Mouse (Mus musculus) lung, embryonic 14.5 days (tissue): Measurements from ENCODE around the gene Acta2. TPM values are rescaled to one million over a fixed set of nuclear protein-coding genes. Genes with fewer than 3 reads are reported as not detected.

Experiments
- ATAC-seq: fragments of 200-750 bp; cut with Nextera tagmentation; 2 replicates; pipeline ENCODE4 v1.8.0; 2017; ENCODE audit warnings: mild to moderate bottlenecking, moderate TSS enrichment, moderate library complexity; ENCODE audit not compliant: insufficient read depth
- DNase-seq: peaks from one replicate; pipeline ENCODE4 v3.0.0-alpha.2; 2015
- H3K27ac ChIP-seq: fragments of 300-500 bp; sonication (generic); 2 replicates; pipeline ENCODE4 v1.5.1; 2014; ENCODE audit warnings: low read depth, mild to moderate bottlenecking, moderate library complexity
- H3K27me3 ChIP-seq: fragments of 300-500 bp; sonication (generic); 2 replicates; pipeline ENCODE4 v1.6.1; 2014; ENCODE audit warnings: low read length, control low read depth; ENCODE audit not compliant: insufficient read depth
- H3K36me3 ChIP-seq: fragments of 300-500 bp; sonication (generic); 2 replicates; pipeline ENCODE4 v1.6.1; 2014; ENCODE audit warnings: control low read depth; ENCODE audit not compliant: insufficient read depth
- H3K4me1 ChIP-seq: fragments of 300-500 bp; sonication (generic); 2 replicates; pipeline ENCODE4 v1.6.1; 2014; ENCODE audit warnings: antibody characterized with exemption, control low read depth; ENCODE audit not compliant: insufficient read depth
- H3K4me2 ChIP-seq: fragments of 300-500 bp; sonication (generic); 2 replicates; pipeline ENCODE4 v1.6.1; 2014; ENCODE audit warnings: mild to moderate bottlenecking
- H3K4me3 ChIP-seq: fragments of 300-500 bp; sonication (generic); 2 replicates; pipeline ENCODE4 v1.5.1; 2014; ENCODE audit warnings: low read depth, low read length
- H3K9ac ChIP-seq: fragments of 300-500 bp; sonication (generic); 2 replicates; pipeline ENCODE4 v1.6.1; 2014
- H3K9me3 ChIP-seq: fragments of 300-500 bp; sonication (generic); 2 replicates; pipeline ENCODE4 v1.6.1; 2016; ENCODE audit warnings: low read depth, low read length, control low read depth
- CTCF ChIP-seq: IDR thresholded peaks from 2 replicates; pipeline ENCODE4 v1.5.1; 2016; ENCODE audit warnings: antibody characterized with exemption, low read depth
- WGBS: fragments of 180-500 bp; shearing (Covaris S2); extraction: QIAGEN DNeasy Blood & Tissue Kit; methylation state at CpG from one replicate; pipeline ENCODE4 v1.1.7; 2014; 5-methylcytosine and 5-hydroxymethylcytosine counted together
- polyA plus RNA-seq: library from polyadenylated mRNA; unstranded; fragments of >200 nt; fragmentation: Nextera tagmentation; extraction: Ambion mirVana; gene quantifications from 2 replicates; pipeline ENCODE4 v1.2.1, GENCODE M21; 2014

The Acta2 gene
- polyA plus RNA-seq, 1 experiment from 2014 or later = 854 TPM

GRCm38 (mm10) chr19:34199488-34199887 is 55.9 kb downstream of the Acta2 start:
- H3K27ac ChIP-seq = no peak overlapping the region
- 69% methylated on average over 2 of the region's 2 CpGs for WGBS
- H3K27me3 ChIP-seq = no peaks in the 10 kb centered on the region

GRCm38 (mm10) chr19:34198901-34199300 is 56.5 kb downstream of the Acta2 start:
- Histone ChIP-seq H3K9me3 (no peaks in the 10 kb centered on the region), H3K36me3 (no peaks in the 10 kb centered on the region), H3K27me3 (no peaks in the 10 kb centered on the region), H3K4me2 (no peak overlapping the region), H3K4me3 (no peak overlapping the region), H3K9ac (no peak overlapping the region), H3K27ac (no peak overlapping the region), H3K4me1 (peaks cover 2% of the 10 kb centered on the region; the same call in 1 of the 2 replicates)
- DNase-seq (no peak), ATAC-seq (no peak)
- no peak for TF ChIP-seq CTCF
- WGBS = 66% methylated on average over 4 of the region's 4 CpGs

More at GRCm38 (mm10) chr19:34199488-34199887, 55.9 kb downstream of the Acta2 start:
- Histone ChIP-seq H3K9ac (no peak overlapping the region), H3K4me3 (no peak overlapping the region), H3K9me3 (no peaks in the 10 kb centered on the region), H3K4me2 (no peak overlapping the region), H3K4me1 (peaks cover 2% of the 10 kb centered on the region; the same call in 1 of the 2 replicates), H3K36me3 (no peaks in the 10 kb centered on the region)
- no peak for DNase-seq
- TF ChIP-seq CTCF = no peak
- no peak for ATAC-seq

DNA sequence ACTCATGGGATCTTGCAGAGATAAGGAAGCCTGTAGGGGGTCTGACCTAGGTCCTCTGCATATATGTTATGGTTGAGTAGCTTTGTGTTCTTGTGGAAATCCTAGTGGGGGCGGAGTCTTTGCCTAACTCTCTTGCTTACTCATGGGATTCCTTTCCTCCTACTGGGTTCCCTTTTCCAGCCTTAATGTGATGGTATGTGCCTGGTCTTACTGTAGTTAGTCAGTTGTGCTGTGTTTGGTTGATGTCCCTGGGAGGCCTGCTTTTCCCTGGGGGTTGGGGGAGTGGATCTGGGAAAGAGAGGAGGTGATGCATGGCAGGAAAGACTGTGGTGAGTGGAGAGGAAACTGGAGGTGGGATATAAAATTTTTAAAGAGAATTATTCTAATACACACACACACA is 57.3 kb downstream of the Acta2 start:
- no peak for ATAC-seq
- H3K4me2 ChIP-seq = no peak overlapping the region

GRCm38 (mm10) chr19:34195031-34195430 is 60.4 kb downstream of the Acta2 start:
- Histone ChIP-seq H3K9me3 (no peaks in the 10 kb centered on the region), H3K4me3 (no peak overlapping the region), H3K27me3 (no peaks in the 10 kb centered on the region), H3K4me1 (peaks cover 2% of the 10 kb centered on the region; the same call in 1 of the 2 replicates), H3K9ac (no peak overlapping the region), H3K4me2 (no peak overlapping the region), H3K36me3 (no peaks in the 10 kb centered on the region), H3K27ac (no peak overlapping the region)
- no peak for TF ChIP-seq CTCF
- DNase-seq = no peak
- no peak for ATAC-seq
- 54% methylated on average over 2 of the region's 2 CpGs for WGBS

More for the DNA sequence above, 57.3 kb downstream of the Acta2 start:
- H3K27ac ChIP-seq = no peak overlapping the region
- no peak for DNase-seq
- no peak overlapping the region for H3K4me3 ChIP-seq
- H3K4me1 ChIP-seq = peaks cover 2% of the 10 kb centered on the region; the same call in 1 of the 2 replicates
- TF ChIP-seq CTCF = no peak
- no peak overlapping the region for H3K9ac ChIP-seq
- H3K36me3 ChIP-seq = no peaks in the 10 kb centered on the region
- 95% methylated on average over 1 of the region's 1 CpGs for WGBS
- H3K27me3 ChIP-seq = no peaks in the 10 kb centered on the region
- H3K9me3 ChIP-seq = no peaks in the 10 kb centered on the region

GRCm38 (mm10) chr19:34194132-34194745 is 61.2 kb downstream of the Acta2 start:
- Histone ChIP-seq H3K9me3 (no peaks in the 10 kb centered on the region), H3K27me3 (no peaks in the 10 kb centered on the region), H3K4me3 (peak overlapping the region; percentile 68; the same call in 1 of the 2 replicates), H3K36me3 (no peaks in the 10 kb centered on the region), H3K9ac (no peak overlapping the region), H3K4me1 (peaks cover 2% of the 10 kb centered on the region; the same call in 1 of the 2 replicates), H3K4me2 (peak overlapping the region; percentile 97), H3K27ac (no peak overlapping the region)
- ATAC-seq (no peak), DNase-seq (no peak)
- 89% methylated on average over 6 of the region's 6 CpGs for WGBS
- TF ChIP-seq CTCF = no peak

- no peaks in the 10 kb centered on the region for H3K27me3 ChIP-seq
- no peaks in the 10 kb centered on the region for H3K36me3 ChIP-seq
- H3K4me3 ChIP-seq = peak overlapping the region; percentile 68
- no peak for TF ChIP-seq CTCF
- no peak overlapping the region for H3K9ac ChIP-seq
- no peak for DNase-seq
- H3K27ac ChIP-seq = no peak overlapping the region
- no peak for ATAC-seq
- H3K9me3 ChIP-seq = no peaks in the 10 kb centered on the region
- H3K4me2 ChIP-seq = peak overlapping the region; percentile 97
- H3K4me1 ChIP-seq = peaks cover 2% of the 10 kb centered on the region; the same call in 1 of the 2 replicates
- 60% methylated on average over 9 of the region's 9 CpGs for WGBS
Measured at GRCm38 (mm10) chr19:34193683-34194082, 61.7 kb downstream of the Acta2 start.

DNA sequence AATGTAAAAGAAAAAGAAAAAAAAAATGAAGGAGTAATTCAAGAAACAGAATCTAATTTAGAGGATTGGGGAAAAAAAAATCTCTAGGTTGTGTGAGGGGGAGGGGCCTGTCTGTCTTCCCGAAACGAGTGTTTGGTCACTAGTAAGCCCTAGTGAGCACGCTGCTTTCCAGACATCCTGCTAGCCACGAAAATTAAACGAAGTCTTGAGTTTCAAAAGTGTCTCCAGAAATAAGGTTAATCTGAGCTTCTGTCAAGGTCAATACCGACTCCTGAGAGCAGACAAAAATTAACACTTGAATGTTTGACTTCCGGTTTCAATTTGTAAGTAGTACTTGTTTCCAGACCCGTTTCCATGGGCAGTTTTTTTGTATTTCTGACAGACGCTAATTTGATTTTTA is 62.2 kb downstream of the Acta2 start:
- no peak overlapping the region for H3K27ac ChIP-seq
- no peaks in the 10 kb centered on the region for H3K36me3 ChIP-seq
- H3K4me3 ChIP-seq = peak overlapping the region; percentile 68
- peaks cover 2% of the 10 kb centered on the region; the same call in 1 of the 2 replicates for H3K4me1 ChIP-seq
- H3K4me2 ChIP-seq = peak overlapping the region; percentile 97
- no peaks in the 10 kb centered on the region for H3K27me3 ChIP-seq
- WGBS = 2% methylated on average over 9 of the region's 9 CpGs
- no peaks in the 10 kb centered on the region for H3K9me3 ChIP-seq
- no peak for TF ChIP-seq CTCF
- DNase-seq (peak; percentile 70), ATAC-seq (no peak)
- H3K9ac ChIP-seq = peak overlapping the region; percentile 68
